Comparison of ENCODE assay signal across 9 mouse cellular contexts in the genomic region with DNA sequence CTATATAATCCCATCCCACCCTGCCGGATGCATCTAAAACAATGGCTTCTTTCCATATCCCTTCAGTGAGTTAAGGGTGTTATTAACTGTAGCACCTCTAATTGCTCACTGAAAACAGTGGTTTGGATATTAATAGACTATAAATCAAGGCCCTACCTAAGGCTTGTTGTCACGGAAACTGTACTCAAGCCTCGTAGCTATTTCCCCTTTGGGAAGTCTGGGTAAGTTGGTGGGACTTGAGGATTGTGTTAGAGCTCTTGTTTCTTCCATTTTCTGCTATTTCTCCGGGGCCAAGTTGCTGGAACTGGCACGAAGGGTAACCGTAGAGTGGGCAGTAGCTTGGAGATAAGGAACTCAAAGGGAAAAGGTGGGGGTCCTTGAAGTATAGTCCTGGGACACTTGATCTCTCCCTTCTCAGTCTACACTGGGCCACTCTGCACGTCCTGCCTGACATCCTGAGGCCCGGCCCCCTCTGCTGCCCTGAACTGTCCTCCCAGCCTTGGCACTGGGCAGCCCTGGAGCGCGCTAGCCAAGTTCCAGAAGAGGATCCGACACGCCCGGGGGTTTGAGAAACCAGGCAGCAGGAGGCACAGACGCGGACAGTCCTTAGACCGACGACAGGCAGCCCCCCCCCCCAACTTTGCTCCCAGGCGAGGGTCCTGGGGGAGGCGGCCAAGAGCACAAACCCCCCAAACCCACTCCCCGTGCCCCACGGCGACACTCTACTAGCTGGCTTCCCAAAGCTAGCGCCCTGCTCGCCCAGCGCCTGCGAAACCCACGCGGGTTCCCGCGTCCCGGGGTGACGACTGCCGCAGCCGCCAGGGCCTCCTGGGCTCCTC. TPM values are rescaled to one million over a fixed set of nuclear protein-coding genes. Genes with fewer than 3 reads are reported as not detected.
DNase-seq lines count a peak whose midpoint lies in the region; ATAC-seq and TF ChIP-seq lines count a peak whose summit lies in the region.
"Had no signal": no experiment of that assay in that cellular context is flagged by ENCODE, and none has a peak within 500 bp of the region (broad histone marks: within the 10 kb centered on the region; RNA-seq: fewer than 3 reads in every experiment).

No protein-coding gene starts in this region.

- no peak overlapping the region for H3K27ac ChIP-seq in thymus, adult 2 months (ENCODE audit: control insufficient read depth, insufficient read depth, low read length)
- no peak overlapping the region for H3K27ac ChIP-seq in intestine, embryonic 16.5 days (ENCODE audit: low read length)
- H3K27ac ChIP-seq in liver, embryonic 13.5 days: peak overlapping the region; percentile 98
- H3K27ac ChIP-seq: macrophage had no signal

- TF ChIP-seq POLR2A in thymus, adult 2 months (IDR thresholded peaks at IDR 0.05; ENCODE audit: control insufficient read depth, extremely low read depth, insufficient read depth, low read length, poor library complexity): no peak

- peaks cover 8% of the 10 kb centered on the region for H3K27me3 ChIP-seq in thymus, adult 2 months (ENCODE audit: control insufficient read depth, insufficient read depth, low read length)
- peaks cover 24% of the 10 kb centered on the region for H3K27me3 ChIP-seq in intestine, embryonic 16.5 days (replicated peaks; ENCODE audit: control insufficient read depth, insufficient read depth, low read length)
- peaks cover 38% of the 10 kb centered on the region for H3K27me3 ChIP-seq in liver, embryonic 13.5 days

- ATAC-seq in intestine, embryonic 16.5 days: peak; percentile 58
- peak; percentile 51 for ATAC-seq in liver, embryonic 13.5 days (ENCODE audit: low read depth)
- ATAC-seq in inflammation-experienced regulatory T-cells, adult 6 months: no peak

- no peak for TF ChIP-seq CTCF in thymus, adult 2 months (IDR thresholded peaks at IDR 0.05; ENCODE audit: borderline replicate concordance, control insufficient read depth, extremely low read depth, insufficient read depth, low read length, poor library complexity)

- H3K36me3 ChIP-seq in thymus, adult 2 months (ENCODE audit: control insufficient read depth, insufficient read depth, low read length): no peaks in the 10 kb centered on the region
- no peaks in the 10 kb centered on the region for H3K36me3 ChIP-seq in intestine, embryonic 16.5 days (ENCODE audit: control insufficient read depth, insufficient read depth, low read length)
- peaks cover 19% of the 10 kb centered on the region for H3K36me3 ChIP-seq in liver, embryonic 13.5 days

- no peak for DNase-seq in thymus, adult 2 months
- DNase-seq in thymus, postnatal 25 days: no peak
- DNase-seq in embryo, embryonic 10.5 days (ENCODE audit: low spot score): peak; percentile 32
- DNase-seq in heart, adult 11 months: peak; percentile 97
- peak; percentile 59 for DNase-seq in liver, embryonic 13.5 days
- peak; percentile 26 for DNase-seq in naive thymus-derived CD4-positive, alpha-beta T cell, adult 2 months (ENCODE audit: low read depth)

- H3K9me3 ChIP-seq in intestine, embryonic 16.5 days (ENCODE audit: control insufficient read depth, low read length): no peaks in the 10 kb centered on the region
- H3K9me3 ChIP-seq in liver, embryonic 13.5 days (replicated peaks): no peaks in the 10 kb centered on the region

- peak overlapping the region; percentile 73 for H3K9ac ChIP-seq in intestine, embryonic 16.5 days (ENCODE audit: low read depth, low read length)
- peak overlapping the region; percentile 100 for H3K9ac ChIP-seq in liver, embryonic 13.5 days

- peaks cover 14% of the 10 kb centered on the region for H3K4me1 ChIP-seq in thymus, adult 2 months (replicated peaks; ENCODE audit: control insufficient read depth, insufficient read depth, low read length)
- peaks cover 12% of the 10 kb centered on the region for H3K4me1 ChIP-seq in intestine, embryonic 16.5 days (ENCODE audit: control insufficient read depth, insufficient read depth, low read length)
- H3K4me1 ChIP-seq in liver, embryonic 13.5 days (replicated peaks): peaks cover 71% of the 10 kb centered on the region

- H3K4me2 ChIP-seq in intestine, embryonic 16.5 days (ENCODE audit: low read depth, low read length): peak overlapping the region; percentile 100
- peak overlapping the region; percentile 98 for H3K4me2 ChIP-seq in liver, embryonic 13.5 days

- H3K4me3 ChIP-seq in thymus, adult 2 months (ENCODE audit: control insufficient read depth, insufficient read depth, low read length): peak overlapping the region; percentile 53
- H3K4me3 ChIP-seq in intestine, embryonic 16.5 days (ENCODE audit: low read length): peak overlapping the region; percentile 74
- peak overlapping the region; percentile 97 for H3K4me3 ChIP-seq in liver, embryonic 13.5 days (replicated peaks)

- WGBS in thymus, adult 2 months: 12% methylated on average over 34 of the region's 34 CpGs
- 9% methylated on average over 34 of the region's 34 CpGs for WGBS in intestine, embryonic 16.5 days
- WGBS in liver, embryonic 13.5 days (ENCODE audit: insufficient replicate concordance): 4% methylated on average over 34 of the region's 34 CpGs

RNA-seq across cellular contexts. Expression of gene Sptb, which starts 1.2 kb away (rescaled TPM):
- polyA plus RNA-seq in thymus, adult 2 months (2012; rRNA removed): 1.5 and 3.0 TPM in 2 replicates
- 0.98 and 1.2 TPM in 2 replicates for polyA plus RNA-seq in intestine, embryonic 16.5 days (2015; fragmentation: Nextera tagmentation; extraction: Ambion mirVana)
- 39.7 and 53.3 TPM in 2 replicates for polyA plus RNA-seq in liver, embryonic 13.5 days (2015; fragmentation: Nextera tagmentation; extraction: Ambion mirVana)
- polyA plus RNA-seq in inflammation-experienced regulatory T-cells, adult 6 months (2017; shearing (Covaris generic)): 1 to 10 TPM in 1 of 3 experiments, under 1 TPM in 2; 0.10 to 1.1 (median 0.95) TPM

RNA-seq across cellular contexts. Expression of gene Churc1, which starts 56.2 kb away (rescaled TPM):
- 61.6 and 68.3 TPM in 2 replicates for polyA plus RNA-seq in thymus, adult 2 months (2012; rRNA removed)
- 121 and 130 TPM in 2 replicates for polyA plus RNA-seq in intestine, embryonic 16.5 days (2015; fragmentation: Nextera tagmentation; extraction: Ambion mirVana)
- polyA plus RNA-seq in liver, embryonic 13.5 days (2015; fragmentation: Nextera tagmentation; extraction: Ambion mirVana): 91.5 and 100 TPM in 2 replicates
- polyA plus RNA-seq in inflammation-experienced regulatory T-cells, adult 6 months (2017; shearing (Covaris generic)): 100 to 1,000 TPM; 126 to 167 (median 138) TPM

RNA-seq across cellular contexts. Expression of gene Fntb, which starts 56.2 kb away (rescaled TPM):
- polyA plus RNA-seq in thymus, adult 2 months (2012; rRNA removed): 50.9 and 51.3 TPM in 2 replicates
- 27.9 and 29.5 TPM in 2 replicates for polyA plus RNA-seq in intestine, embryonic 16.5 days (2015; fragmentation: Nextera tagmentation; extraction: Ambion mirVana)
- 22.2 and 24.9 TPM in 2 replicates for polyA plus RNA-seq in liver, embryonic 13.5 days (2015; fragmentation: Nextera tagmentation; extraction: Ambion mirVana)
- polyA plus RNA-seq in inflammation-experienced regulatory T-cells, adult 6 months (2017; shearing (Covaris generic)): 10 to 100 TPM; 10.6 to 28.4 (median 16.2) TPM

Comparison
In these comparisons a context has a peak if more than half of its experiments do, and no peak if none do; other contexts are left out.
1. DNase-seq: peak in embryo, embryonic 10.5 days (single experiment), heart, adult 11 months (single experiment), liver, embryonic 13.5 days (single experiment) and naive thymus-derived CD4-positive, alpha-beta T cell, adult 2 months (single experiment); none in thymus, adult 2 months (single experiment) and thymus, postnatal 25 days (single experiment).
2. RNA of gene Sptb, which starts 1.2 kb away (polyA plus RNA-seq): 39.7 to 53.3 TPM in liver, embryonic 13.5 days; 1.5 to 3.0 TPM in thymus, adult 2 months, 0.98 to 1.2 TPM in intestine, embryonic 16.5 days and 0.10 to 1.1 TPM in inflammation-experienced regulatory T-cells, adult 6 months; every median in the first group is over 10 times any median in the second.
3. Peak in every context shown above with its lines, with median percentiles within 50 percentile points of each other: H3K4me3 ChIP-seq.